In genomic region chr6:90717711-90718110, GRCm38 (mm10) we compare ENCODE assay signal across 11 mouse cellular contexts.
DNase-seq lines count a peak whose midpoint lies in the region; ATAC-seq and TF ChIP-seq lines count a peak whose summit lies in the region.
"Had no signal": no experiment of that assay in that cellular context is flagged by ENCODE, and none has a peak within 500 bp of the region (broad histone marks: within the 10 kb centered on the region; RNA-seq: fewer than 3 reads in every experiment).

No protein-coding gene starts in this region.

- peak; percentile 45 for DNase-seq in right cerebral cortex, postnatal 4 days
- no peak for DNase-seq in right cerebral cortex, adult 18-20 months
- DNase-seq in heart, adult 2 months, result peak; percentile 74 to 81
- peak; percentile 87 for DNase-seq in kidney, adult 2 months
- peak; percentile 77 for DNase-seq in lung, postnatal 25 days (ENCODE audit: low spot score)
- no peak for DNase-seq in T-cell, adult 2 months (ENCODE audit: low spot score)
- no peak for DNase-seq in yolk sac, embryonic 10.5 days (ENCODE audit: low spot score)
- DNase-seq: embryo, embryonic 11 days had no signal

- 0% methylated on average over 1 of the region's 1 CpGs for WGBS in heart, adult 2 months
- 0% methylated on average over 1 of the region's 1 CpGs for WGBS in kidney, adult 2 months
- 48% methylated on average over 1 of the region's 1 CpGs for WGBS in midbrain, embryonic 13.5 days

- H3K79me2 ChIP-seq in heart, adult 2 months (replicated peaks; ENCODE audit: control insufficient read depth, insufficient read depth, low read length), result no peaks in the 10 kb centered on the region; the same call in 1 of the 2 replicates

- intact Hi-C loops in heart, adult 2 months (cut with DNase I), result no loop called here

- no peak for TF ChIP-seq CTCF in heart, adult 2 months (IDR thresholded peaks at IDR 0.05)
- no peak for TF ChIP-seq CTCF in kidney, adult 2 months (conservative IDR thresholded peaks at IDR 0.05; ENCODE audit: insufficient read depth, insufficient read length, low read depth, low read length)

- H3K9ac ChIP-seq in heart, adult 2 months (ENCODE audit: low read depth, low read length), result no peak overlapping the region
- H3K9ac ChIP-seq in midbrain, embryonic 13.5 days (replicated peaks), result no peak overlapping the region

- 0 out of 2 replicates have a peak, but pooled peaks have one; percentile 43 for TF ChIP-seq EP300 in heart, adult 2 months (IDR thresholded peaks at IDR 0.05; ENCODE audit: insufficient read depth, low read depth, low read length)

- no peak overlapping the region for H3K27ac ChIP-seq in heart, adult 2 months
- no peak overlapping the region; the same call in 1 of the 2 replicates for H3K27ac ChIP-seq in kidney, adult 2 months (ENCODE audit: insufficient read depth, low read depth, low read length)
- no peak overlapping the region for H3K27ac ChIP-seq in midbrain, embryonic 13.5 days

- peaks cover 11% of the 10 kb centered on the region for H3K36me3 ChIP-seq in heart, adult 2 months (ENCODE audit: control insufficient read depth, insufficient read depth, low read length)
- no peaks in the 10 kb centered on the region for H3K36me3 ChIP-seq in kidney, adult 2 months (ENCODE audit: control insufficient read depth, insufficient read depth, low read length)
- no peaks in the 10 kb centered on the region for H3K36me3 ChIP-seq in midbrain, embryonic 13.5 days

- H3K27me3 ChIP-seq in heart, adult 2 months (ENCODE audit: control insufficient read depth, insufficient read depth, low read length), result no peaks in the 10 kb centered on the region
- H3K27me3 ChIP-seq in kidney, adult 2 months (replicated peaks; ENCODE audit: control insufficient read depth, insufficient read depth, low read length), result no peaks in the 10 kb centered on the region
- no peaks in the 10 kb centered on the region for H3K27me3 ChIP-seq in midbrain, embryonic 13.5 days

- no peaks in the 10 kb centered on the region for H3K9me3 ChIP-seq in midbrain, embryonic 13.5 days

- TF ChIP-seq POLR2A in heart, adult 2 months (IDR thresholded peaks at IDR 0.05; ENCODE audit: insufficient read depth, low read depth, low read length), result no peak
- no peak for TF ChIP-seq POLR2A in kidney, adult 2 months (IDR thresholded peaks at IDR 0.05; ENCODE audit: low read depth, low read length)

- no peak for ATAC-seq in midbrain, embryonic 13.5 days
- ATAC-seq: forebrain, embryonic 16.5 days had no signal

- H3K4me3 ChIP-seq in heart, adult 2 months, result no peak overlapping the region
- no peak overlapping the region for H3K4me3 ChIP-seq in kidney, adult 2 months (ENCODE audit: insufficient read depth, low read depth, low read length)
- H3K4me3 ChIP-seq in midbrain, embryonic 13.5 days (replicated peaks), result no peak overlapping the region

- H3K4me1 ChIP-seq in heart, adult 2 months (ENCODE audit: control insufficient read depth, insufficient read depth, low read length), result peaks cover 36% of the 10 kb centered on the region
- H3K4me1 ChIP-seq in kidney, adult 2 months (ENCODE audit: control insufficient read depth, insufficient read depth, low read length), result peaks cover 62% of the 10 kb centered on the region
- H3K4me1 ChIP-seq in midbrain, embryonic 13.5 days (replicated peaks), result peaks cover 45% of the 10 kb centered on the region

- no peak overlapping the region for H3K4me2 ChIP-seq in midbrain, embryonic 13.5 days (replicated peaks)
- H3K4me2 ChIP-seq: midbrain, embryonic 11.5 days had no signal

Comparison
In these comparisons a context has a peak if more than half of its experiments do, and no peak if none do; other contexts are left out.
1. DNase-seq: peak in right cerebral cortex, postnatal 4 days (single experiment), heart, adult 2 months (2 of 2), kidney, adult 2 months (single experiment) and lung, postnatal 25 days (single experiment); none in right cerebral cortex, adult 18-20 months (single experiment), T-cell, adult 2 months (single experiment) and yolk sac, embryonic 10.5 days (single experiment).